Mouse (Mus musculus): ENCODE measurements at regions not wholly inside any gene's neighbourhood (a gene's known extent, or its start where the extent isn't known, plus 50 kb on each side); places are given as distances from the start of the nearest gene placed in this dataset.
A peak's percentile ranks its signal among the peaks of the same experiment; 100 is the strongest.
"Not testable (repeated sequence)": the region's sequence is repeated elsewhere in the genome, so short reads cannot be mapped to it uniquely, and the experiment has no call there.

DNA sequence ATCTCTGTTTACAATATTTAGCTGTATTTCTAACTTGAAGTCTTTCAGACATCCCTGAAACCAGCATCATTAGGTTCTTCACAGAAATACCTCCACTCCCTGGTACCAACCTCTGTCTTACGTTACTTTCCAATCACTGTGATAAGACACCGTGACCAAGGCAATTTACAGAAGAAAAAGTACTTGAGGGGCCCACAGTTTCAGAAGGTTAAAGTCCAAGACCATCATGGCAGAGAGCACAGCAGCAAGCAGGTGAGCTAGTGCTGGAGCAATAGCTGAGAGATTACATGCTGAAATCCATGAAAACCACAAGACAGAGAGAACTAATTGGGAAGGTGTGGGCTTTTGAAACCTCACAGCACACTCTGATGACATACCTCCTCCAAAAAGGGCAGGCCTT is 84.9 kb upstream of the Tgm3 start:
- ATAC-seq (ENCODE audit: low FRiP score, low TSS enrichment) = no peak
- Histone ChIP-seq H3K27me3 (ENCODE audit: control insufficient read depth, insufficient read depth, low read length) (no peaks in the 10 kb centered on the region), H3K36me3 (ENCODE audit: control insufficient read depth, insufficient read depth, low read length) (no peaks in the 10 kb centered on the region), H3K4me2 (replicated peaks; ENCODE audit: low read depth) (no peak overlapping the region), H3K4me3 (ENCODE audit: low read depth, low read length) (no peak overlapping the region), H3K9ac (ENCODE audit: low read length) (no peak overlapping the region), H3K4me1 (replicated peaks; ENCODE audit: control insufficient read depth, insufficient read depth) (no peaks in the 10 kb centered on the region), H3K27ac (replicated peaks) (no peak overlapping the region), H3K9me3 (ENCODE audit: control insufficient read depth, low read length) (no peaks in the 10 kb centered on the region)
- WGBS = 70% methylated on average over 2 of the region's 2 CpGs
- TF ChIP-seq CTCF (IDR thresholded peaks at IDR 0.05; ENCODE audit: low read depth) = no peak
- no peak for TF ChIP-seq EP300 (optimal IDR thresholded peaks at IDR 0.05)
- DNase-seq (ENCODE audit: low spot score) = no peak

DNA sequence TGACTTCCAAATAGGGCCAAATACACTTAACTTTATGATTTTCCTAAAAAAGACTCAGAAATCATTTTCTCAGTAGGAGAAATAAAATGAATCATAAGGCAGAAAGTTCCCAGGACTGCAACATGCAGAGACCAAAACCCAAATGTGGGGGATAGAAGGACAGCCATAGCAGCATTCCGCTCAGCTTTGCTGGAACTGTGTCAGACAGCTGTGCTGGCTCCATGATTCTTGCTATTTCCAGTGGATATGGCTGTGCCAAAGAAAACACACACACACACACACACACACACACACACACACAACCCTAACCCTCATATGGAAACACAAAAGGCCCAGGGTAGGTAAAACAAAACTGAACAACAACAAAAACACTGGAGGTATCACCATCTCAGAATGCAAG is 78.6 kb upstream of the Tgm3 start:
- H3K27ac ChIP-seq (replicated peaks) = no peak overlapping the region
- no peaks in the 10 kb centered on the region for H3K36me3 ChIP-seq (ENCODE audit: control insufficient read depth, insufficient read depth, low read length)
- 90% methylated on average over 1 of the region's 1 CpGs for WGBS
- H3K27me3 ChIP-seq (ENCODE audit: control insufficient read depth, insufficient read depth, low read length) = no peaks in the 10 kb centered on the region
- ATAC-seq (ENCODE audit: low FRiP score, low TSS enrichment) (no peak), DNase-seq (ENCODE audit: low spot score) (no peak)
- no peak overlapping the region for H3K4me3 ChIP-seq (ENCODE audit: low read depth, low read length)
- no peak overlapping the region for H3K9ac ChIP-seq (ENCODE audit: low read length)
- TF ChIP-seq EP300 (optimal IDR thresholded peaks at IDR 0.05) (no peak), CTCF (IDR thresholded peaks at IDR 0.05; ENCODE audit: low read depth) (no peak)
- H3K4me1 ChIP-seq (replicated peaks; ENCODE audit: control insufficient read depth, insufficient read depth) = no peaks in the 10 kb centered on the region
- no peak overlapping the region for H3K4me2 ChIP-seq (replicated peaks; ENCODE audit: low read depth)
- H3K9me3 ChIP-seq (ENCODE audit: control insufficient read depth, low read length) = no peaks in the 10 kb centered on the region

DNA sequence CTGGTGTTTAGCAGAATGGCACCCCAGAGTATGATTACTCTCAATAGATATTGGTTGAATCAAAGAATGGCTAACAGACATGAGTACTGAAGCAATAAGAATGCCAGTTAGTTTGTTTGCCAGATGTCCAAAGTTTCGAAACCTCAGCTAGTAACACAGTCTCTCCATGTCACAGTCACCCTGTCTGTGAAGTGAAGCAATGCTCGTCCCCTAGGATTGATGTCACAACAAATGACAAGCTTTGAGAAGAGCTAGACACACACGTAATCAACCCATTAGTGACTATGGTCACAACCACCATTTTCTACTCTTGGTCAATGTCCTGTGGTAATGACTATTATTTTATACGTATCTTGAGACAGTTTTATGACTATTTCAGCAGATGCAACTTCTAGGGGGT is 69.3 kb upstream of the Tgm3 start:
- H3K27me3 ChIP-seq (ENCODE audit: control insufficient read depth, insufficient read depth, low read length) = no peaks in the 10 kb centered on the region
- no peak overlapping the region for H3K9ac ChIP-seq (ENCODE audit: low read length)
- ATAC-seq (ENCODE audit: low FRiP score, low TSS enrichment) = no peak
- no peak for TF ChIP-seq CTCF (IDR thresholded peaks at IDR 0.05; ENCODE audit: low read depth)
- no peak for TF ChIP-seq EP300 (optimal IDR thresholded peaks at IDR 0.05)
- no peaks in the 10 kb centered on the region for H3K4me1 ChIP-seq (replicated peaks; ENCODE audit: control insufficient read depth, insufficient read depth)
- H3K4me3 ChIP-seq (ENCODE audit: low read depth, low read length) = no peak overlapping the region
- no peaks in the 10 kb centered on the region for H3K9me3 ChIP-seq (ENCODE audit: control insufficient read depth, low read length)
- no peaks in the 10 kb centered on the region for H3K36me3 ChIP-seq (ENCODE audit: control insufficient read depth, insufficient read depth, low read length)
- no peak overlapping the region for H3K27ac ChIP-seq (replicated peaks)
- H3K4me2 ChIP-seq (replicated peaks; ENCODE audit: low read depth) = no peak overlapping the region
- no peak for DNase-seq (ENCODE audit: low spot score)
- WGBS = 84% methylated on average over 4 of the region's 4 CpGs

DNA sequence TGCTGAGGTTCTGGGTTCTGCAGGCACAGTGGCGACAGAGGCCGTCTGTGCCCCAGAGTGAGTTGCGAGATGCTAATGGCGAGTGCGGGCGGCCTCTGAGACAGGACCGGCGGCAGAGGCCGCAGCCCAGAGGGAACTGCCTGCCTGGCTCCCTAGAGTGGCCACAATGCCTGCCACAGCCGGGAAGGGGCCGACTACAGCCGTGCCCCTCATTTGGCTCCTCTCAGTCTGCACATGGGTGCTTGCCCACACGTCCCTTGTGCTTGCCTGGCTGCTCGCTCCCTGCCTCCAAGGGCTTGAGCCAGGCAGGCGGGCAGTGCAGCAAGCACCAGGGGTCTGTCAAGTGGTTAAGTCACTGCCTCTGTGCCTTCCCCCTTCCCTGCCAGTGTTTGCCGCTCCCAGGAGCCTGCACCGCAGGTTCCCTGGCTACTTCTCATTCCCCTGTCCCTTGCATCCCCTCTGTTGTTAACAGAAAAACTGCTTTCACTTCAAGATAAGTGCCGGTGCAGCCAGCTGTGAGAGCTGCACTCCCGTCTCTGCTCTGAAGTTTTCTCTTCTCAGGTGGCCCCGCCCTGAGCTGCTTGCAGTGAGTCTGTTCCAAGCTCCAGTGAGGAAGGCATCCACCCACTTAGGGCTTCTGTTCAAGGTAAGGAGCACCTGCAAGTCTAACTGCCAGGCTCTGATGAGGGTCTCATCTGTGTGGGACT is 64.1 kb upstream of the Tgm3 start:
- Histone ChIP-seq H3K9ac (ENCODE audit: low read length) (no peak overlapping the region), H3K4me3 (ENCODE audit: low read depth, low read length) (no peak overlapping the region), H3K9me3 (ENCODE audit: control insufficient read depth, low read length) (no peaks in the 10 kb centered on the region), H3K4me2 (replicated peaks; ENCODE audit: low read depth) (peak overlapping the region; percentile 36), H3K36me3 (ENCODE audit: control insufficient read depth, insufficient read depth, low read length) (no peaks in the 10 kb centered on the region), H3K27ac (replicated peaks) (no peak overlapping the region), H3K27me3 (ENCODE audit: control insufficient read depth, insufficient read depth, low read length) (no peaks in the 10 kb centered on the region), H3K4me1 (replicated peaks; ENCODE audit: control insufficient read depth, insufficient read depth) (no peaks in the 10 kb centered on the region)
- TF ChIP-seq CTCF (IDR thresholded peaks at IDR 0.05; ENCODE audit: low read depth) = no peak
- TF ChIP-seq EP300 (optimal IDR thresholded peaks at IDR 0.05) = no peak
- ATAC-seq (ENCODE audit: low FRiP score, low TSS enrichment) (no peak), DNase-seq (ENCODE audit: low spot score) (peak; percentile 20)
- WGBS = 47% methylated on average over 20 of the region's 20 CpGs

DNA sequence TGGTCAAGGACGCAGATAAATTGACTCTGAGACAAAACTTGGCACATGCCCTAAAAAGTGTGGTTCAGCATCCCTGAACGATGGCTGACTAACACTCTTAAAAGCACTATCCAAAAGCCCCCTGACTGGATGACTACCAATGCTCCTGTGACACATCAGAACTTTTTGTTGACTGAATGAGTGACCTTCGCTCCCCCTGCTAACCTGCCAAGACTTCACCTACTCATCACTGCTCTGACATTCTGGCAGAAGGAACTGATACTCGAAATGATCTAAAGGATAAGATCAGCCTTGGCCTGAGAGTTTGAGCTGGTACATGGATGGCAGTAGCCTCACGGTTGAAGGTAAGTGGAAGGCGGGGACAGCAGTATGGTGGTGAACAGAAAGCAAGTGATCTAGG is 62.4 kb upstream of the Tgm3 start:
- not testable (repeated sequence) for H3K9me3 ChIP-seq (ENCODE audit: control insufficient read depth, low read length); H3K36me3 ChIP-seq (ENCODE audit: control insufficient read depth, insufficient read depth, low read length); ATAC-seq (ENCODE audit: low FRiP score, low TSS enrichment); H3K4me1 ChIP-seq (replicated peaks; ENCODE audit: control insufficient read depth, insufficient read depth); H3K27ac ChIP-seq (replicated peaks); H3K4me3 ChIP-seq (ENCODE audit: low read depth, low read length); H3K9ac ChIP-seq (ENCODE audit: low read length); H3K4me2 ChIP-seq (replicated peaks; ENCODE audit: low read depth); DNase-seq (ENCODE audit: low spot score); H3K27me3 ChIP-seq (ENCODE audit: control insufficient read depth, insufficient read depth, low read length)
- WGBS = 82% methylated on average over 6 of the region's 6 CpGs

DNA sequence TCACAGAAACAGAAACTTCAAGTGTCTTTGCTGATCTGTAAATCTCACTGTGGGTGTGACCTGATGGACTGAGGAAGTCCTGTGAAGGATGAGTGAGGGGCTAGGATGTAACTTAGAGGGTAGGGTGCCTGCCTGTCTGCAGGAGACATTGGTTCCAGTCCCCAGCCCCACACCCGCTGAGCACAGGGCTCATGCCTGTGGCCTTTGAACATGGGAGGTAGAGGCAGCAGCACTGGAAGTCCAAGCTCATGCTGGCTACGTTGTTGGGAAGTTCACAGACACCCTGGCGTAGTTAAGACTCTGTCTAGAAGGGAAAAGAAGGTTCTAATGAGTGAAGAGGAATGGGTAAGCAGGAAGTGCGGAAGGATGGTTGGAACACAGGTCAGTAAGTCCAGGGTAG is 59.7 kb upstream of the Tgm3 start:
- no peaks in the 10 kb centered on the region for H3K4me1 ChIP-seq (replicated peaks; ENCODE audit: control insufficient read depth, insufficient read depth)
- H3K27ac ChIP-seq (replicated peaks) = no peak overlapping the region
- H3K27me3 ChIP-seq (ENCODE audit: control insufficient read depth, insufficient read depth, low read length) = no peaks in the 10 kb centered on the region
- no peaks in the 10 kb centered on the region for H3K36me3 ChIP-seq (ENCODE audit: control insufficient read depth, insufficient read depth, low read length)
- ATAC-seq (ENCODE audit: low FRiP score, low TSS enrichment) (no peak), DNase-seq (ENCODE audit: low spot score) (no peak)
- no peak overlapping the region for H3K4me2 ChIP-seq (replicated peaks; ENCODE audit: low read depth)
- no peak for TF ChIP-seq CTCF (IDR thresholded peaks at IDR 0.05; ENCODE audit: low read depth)
- TF ChIP-seq EP300 (optimal IDR thresholded peaks at IDR 0.05) = no peak
- WGBS = 90% methylated on average over 4 of the region's 4 CpGs
- no peak overlapping the region for H3K9ac ChIP-seq (ENCODE audit: low read length)
- no peak overlapping the region for H3K4me3 ChIP-seq (ENCODE audit: low read depth, low read length)
- H3K9me3 ChIP-seq (ENCODE audit: control insufficient read depth, low read length) = no peaks in the 10 kb centered on the region
